Mouse (Mus musculus) CD4-positive, CD25-positive, alpha-beta regulatory T cell (primary cell): Measurements from ENCODE around the gene Rilpl1. TPM values are rescaled to one million over a fixed set of nuclear protein-coding genes. Genes with fewer than 3 reads are reported as not detected.

Experiments
- polyA plus RNA-seq: library from polyadenylated mRNA; unstranded; fragments of 100-300 nt; shearing (Covaris generic); gene quantifications from one replicate; pipeline ENCODE4 v1.2.1, GENCODE M21; 2017

Rilpl1 gene
- polyA plus RNA-seq: 3.2 TPM

DNA sequence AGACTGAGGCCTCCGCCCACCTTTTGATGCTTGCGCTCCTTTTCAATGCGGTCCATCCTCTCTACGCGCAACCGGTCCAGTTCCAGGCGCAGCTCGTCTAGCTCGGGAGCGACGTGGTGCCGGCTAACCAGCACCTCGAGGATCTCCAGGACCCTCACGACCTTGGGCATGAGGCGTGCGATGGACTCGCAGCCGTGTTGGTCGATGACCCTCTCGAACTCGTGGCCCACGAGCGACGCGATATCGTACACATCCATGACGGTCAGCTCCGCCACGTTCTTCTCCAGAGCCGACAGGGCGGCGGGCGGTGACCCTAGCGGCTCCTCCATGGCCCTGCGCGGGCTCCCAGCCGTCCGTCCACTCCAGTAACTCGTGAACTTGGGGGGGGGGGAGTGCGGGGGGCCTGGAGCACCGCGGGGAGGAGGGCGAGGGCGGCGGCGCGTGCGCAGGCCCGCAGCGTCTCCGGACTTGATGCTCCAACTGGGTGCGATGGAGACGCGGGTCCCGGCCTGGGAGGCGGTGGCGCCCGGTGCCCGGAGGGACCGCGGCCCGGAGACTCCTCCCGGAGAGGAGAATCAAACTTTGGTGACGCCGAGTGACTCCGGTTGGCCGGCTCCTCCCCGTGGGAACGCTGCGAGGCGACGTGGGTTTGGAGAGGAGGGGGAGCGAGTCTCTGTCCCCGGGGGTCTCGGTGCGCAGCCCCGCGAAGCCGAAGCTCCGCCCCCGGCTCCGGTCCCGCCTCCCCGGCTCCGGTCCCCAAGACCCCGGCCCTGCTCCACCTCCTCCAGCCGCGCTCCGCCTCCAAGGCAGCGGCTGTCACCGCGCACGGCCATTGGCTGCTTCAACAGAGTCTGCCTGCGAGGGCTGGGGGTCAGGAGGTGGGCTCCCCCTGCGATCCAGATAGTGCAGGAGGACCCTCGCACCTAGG is at the start of gene Rilpl1:
TSS of gene Rilpl1 (minus strand) at position 737 of the 928 bp plus-strand sequence.

DNA sequence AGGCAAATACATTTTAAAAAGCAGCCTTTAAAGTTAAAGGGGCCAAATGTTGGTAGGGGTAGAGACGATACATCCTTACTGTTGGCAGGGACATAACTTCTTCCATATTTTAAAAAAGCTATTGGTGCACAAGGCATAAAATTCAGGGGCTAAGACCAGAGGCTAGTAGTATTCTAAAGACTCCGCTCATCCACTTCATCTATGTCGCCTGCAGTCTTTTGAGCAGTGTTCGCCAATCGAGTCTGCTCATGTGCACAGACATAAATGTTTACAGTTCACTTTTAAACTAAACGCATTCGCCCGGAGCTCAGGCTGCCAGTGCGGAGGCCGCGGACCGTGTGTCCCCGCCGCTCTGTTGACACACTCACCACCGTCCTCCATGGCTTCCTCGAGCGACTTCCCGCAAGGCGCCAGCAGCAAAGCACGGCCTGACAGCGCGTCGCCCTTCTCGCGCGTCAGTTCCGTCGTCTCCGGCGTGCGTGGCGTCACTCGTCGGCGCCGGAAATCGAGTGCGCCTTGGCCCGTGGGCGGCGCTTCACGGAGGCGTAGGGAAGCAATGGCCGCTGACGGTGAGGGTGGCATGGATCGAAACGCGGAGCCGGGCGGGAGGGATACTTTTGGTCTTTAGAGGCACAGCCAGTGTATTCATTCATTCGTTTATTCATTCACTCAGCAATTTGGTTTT is 47.6 kb upstream of the Rilpl1 start, which contains the start of the genes Eif2b1 and Gtf2h3:
TSS of gene Eif2b1 (minus strand) at position 499 of the 685 bp plus-strand sequence.
TSS of gene Gtf2h3 (plus strand) at position 508 of the 685 bp plus-strand sequence.

GRCm38 (mm10) chr5:124552558-124553307 is 21.5 kb upstream of the Rilpl1 start, which contains the start of gene Ddx55:
Gene Ddx55, plus strand, starts transcription at chr5:124552864.

DNA sequence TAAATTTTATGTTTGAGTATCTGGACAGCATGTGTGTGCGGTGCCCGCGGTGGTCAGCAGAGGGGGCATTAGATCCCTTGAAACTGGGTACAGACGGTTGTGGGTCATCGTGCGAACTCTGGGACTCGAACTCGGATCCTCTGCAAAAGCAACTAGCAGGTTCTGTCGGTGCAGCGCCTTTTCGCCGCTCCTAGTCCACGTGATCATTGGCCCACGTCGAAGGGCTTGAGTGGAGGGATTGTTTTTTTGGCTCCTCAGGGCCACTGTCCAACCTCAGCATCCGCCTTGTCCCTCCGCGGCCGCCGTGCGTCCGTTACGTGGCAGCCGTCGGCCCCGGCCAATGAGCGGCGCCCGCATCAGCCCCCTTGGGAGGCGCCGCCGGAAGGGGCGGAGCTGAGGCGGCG is 9.2 kb upstream of the Rilpl1 start, which contains the start of gene Tmed2:
TSS of gene Tmed2 (plus strand) at position 313 of the 404 bp plus-strand sequence.

GRCm38 (mm10) chr5:124482966-124483654 is 48.1 kb downstream of the Rilpl1 start, which contains the start of gene Snrnp35:
Gene Snrnp35, plus strand, starts transcription at chr5:124483134.

Other genes starting within 250 kb of the Rilpl1 start
- gene Mphosph9, start 203.4 kb downstream of the Rilpl1 start, polyA plus RNA-seq: 19.7 TPM
- 11.9 TPM for gene 2810006K23Rik, start 203.3 kb downstream of the Rilpl1 start, polyA plus RNA-seq
- gene Cdk2ap1, start 168.3 kb downstream of the Rilpl1 start, polyA plus RNA-seq: 133 TPM
- gene Sbno1, start 105.4 kb downstream of the Rilpl1 start, polyA plus RNA-seq: 120 TPM
- 79.9 TPM for gene Kmt5a, start 91.5 kb downstream of the Rilpl1 start, polyA plus RNA-seq
- 57.5 TPM for gene Rilpl2, start 53.0 kb downstream of the Rilpl1 start, polyA plus RNA-seq
- gene Snrnp35, start 48.3 kb downstream of the Rilpl1 start, polyA plus RNA-seq: 7.7 TPM
- gene Tmed2, start 9.3 kb upstream of the Rilpl1 start, polyA plus RNA-seq: 515 TPM
- 20.1 TPM for gene Ddx55, start 21.5 kb upstream of the Rilpl1 start, polyA plus RNA-seq
- 44.4 TPM for gene Eif2b1, start 47.7 kb upstream of the Rilpl1 start, polyA plus RNA-seq
- gene Gtf2h3, start 47.7 kb upstream of the Rilpl1 start, polyA plus RNA-seq: 50.9 TPM
- 90.5 TPM for gene Atp6v0a2, start 97.2 kb upstream of the Rilpl1 start, polyA plus RNA-seq
- not detected for gene Dnah10, start 193.7 kb upstream of the Rilpl1 start, polyA plus RNA-seq